Mouse (Mus musculus) liver, embryonic 11.5 days (tissue): Measurements from ENCODE around the gene Sox30. TPM values are rescaled to one million over a fixed set of nuclear protein-coding genes. Genes with fewer than 3 reads are reported as not detected.
A peak's percentile ranks its signal among the peaks of the same experiment; 100 is the strongest.

Experiments
- ATAC-seq: fragments of 200-750 bp; cut with Nextera tagmentation; replicated peaks from 2 replicates; pipeline ENCODE4 v1.8.0; 2017; ENCODE audit warnings: moderate number of reproducible peaks, mild to moderate bottlenecking, moderate TSS enrichment, moderate library complexity; ENCODE audit not compliant: low FRiP score
- DNase-seq: peaks from one replicate; pipeline ENCODE4 v3.0.0-alpha.2; 2017; ENCODE audit warnings: low spot score
- H3K27ac ChIP-seq: fragments of 300-500 bp; sonication (generic); 2 replicates; pipeline ENCODE4 v1.5.1; 2014; ENCODE audit warnings: mild to moderate bottlenecking, low read depth, low read length, control low read depth
- H3K27me3 ChIP-seq: fragments of 300-500 bp; sonication (generic); replicated peaks from 2 replicates; pipeline ENCODE4 v1.6.1; 2014; ENCODE audit warnings: low read length, mixed read lengths; ENCODE audit not compliant: control insufficient read depth, insufficient read depth
- H3K36me3 ChIP-seq: fragments of 300-500 bp; sonication (generic); 2 replicates; pipeline ENCODE4 v1.6.1; 2014; ENCODE audit warnings: mild to moderate bottlenecking, low read length, moderate library complexity, mixed read lengths; ENCODE audit not compliant: control insufficient read depth, insufficient read depth
- H3K4me1 ChIP-seq: fragments of 300-500 bp; sonication (generic); replicated peaks from 2 replicates; pipeline ENCODE4 v1.6.1; 2014; ENCODE audit warnings: low read length, mixed read lengths; ENCODE audit not compliant: control insufficient read depth, insufficient read depth
- H3K4me2 ChIP-seq: fragments of 300-500 bp; sonication (generic); 2 replicates; pipeline ENCODE4 v1.6.1; 2014; ENCODE audit warnings: mild to moderate bottlenecking, control low read depth, moderate library complexity
- H3K4me3 ChIP-seq: fragments of 300-500 bp; sonication (generic); 2 replicates; pipeline ENCODE4 v1.5.1; 2014; ENCODE audit warnings: low read depth, low read length, control low read depth
- H3K9ac ChIP-seq: fragments of 300-500 bp; sonication (generic); 2 replicates; pipeline ENCODE4 v1.6.1; 2014; ENCODE audit warnings: low read depth, low read length, control low read depth
- H3K9me3 ChIP-seq: fragments of 300-500 bp; sonication (generic); 2 replicates; pipeline ENCODE4 v1.6.1; 2016; ENCODE audit warnings: low read length, inconsistent platforms, mixed read lengths; ENCODE audit not compliant: control insufficient read depth
- WGBS: fragments of 180-500 bp; shearing (Covaris S2); extraction: QIAGEN DNeasy Blood & Tissue Kit; methylation state at CpG from one replicate; pipeline ENCODE4 v1.1.7; 2014; 5-methylcytosine and 5-hydroxymethylcytosine counted together
- polyA plus RNA-seq: library from polyadenylated mRNA; unstranded; fragments of >200 nt; fragmentation: Nextera tagmentation; extraction: Ambion mirVana; gene quantifications from 2 replicates; pipeline ENCODE4 v1.2.1, GENCODE M21; 2014

Sox30 gene
- polyA plus RNA-seq, 1 experiment from 2014 or later: 0.08 TPM

- Histone ChIP-seq H3K4me2 (no peak overlapping the region), H3K36me3 (no peaks in the 10 kb centered on the region), H3K9ac (no peak overlapping the region), H3K27ac (no peak overlapping the region), H3K4me3 (no peak overlapping the region), H3K9me3 (no peaks in the 10 kb centered on the region), H3K27me3 (no peaks in the 10 kb centered on the region), H3K4me1 (no peaks in the 10 kb centered on the region)
- no peak for ATAC-seq
- peak; percentile 29 for DNase-seq
- 73% methylated on average over 6 of the region's 6 CpGs for WGBS
Observed at GRCm38 (mm10) chr11:46027952-46028814, 48.1 kb downstream of the Sox30 start.

- WGBS: 81% methylated on average over 2 of the region's 2 CpGs
- Histone ChIP-seq H3K4me1 (no peaks in the 10 kb centered on the region), H3K36me3 (no peaks in the 10 kb centered on the region), H3K9ac (no peak overlapping the region), H3K4me3 (no peak overlapping the region), H3K9me3 (no peaks in the 10 kb centered on the region), H3K4me2 (no peak overlapping the region), H3K27ac (no peak overlapping the region), H3K27me3 (no peaks in the 10 kb centered on the region)
- DNase-seq (peak; percentile 8), ATAC-seq (no peak)
Observed at GRCm38 (mm10) chr11:46029485-46029884, 49.4 kb downstream of the Sox30 start.

- Histone ChIP-seq H3K4me1 (no peaks in the 10 kb centered on the region), H3K9ac (no peak overlapping the region), H3K4me3 (no peak overlapping the region), H3K27me3 (no peaks in the 10 kb centered on the region), H3K36me3 (no peaks in the 10 kb centered on the region), H3K9me3 (no peaks in the 10 kb centered on the region), H3K4me2 (no peak overlapping the region), H3K27ac (no peak overlapping the region)
- DNase-seq (no peak), ATAC-seq (no peak)
- 73% methylated on average over 2 of the region's 2 CpGs for WGBS
Observed at GRCm38 (mm10) chr11:46030026-46030425, 49.9 kb downstream of the Sox30 start.

GRCm38 (mm10) chr11:46031470-46031869 is 51.4 kb downstream of the Sox30 start:
- ATAC-seq (no peak), DNase-seq (no peak)
- 52% methylated on average over 3 of the region's 3 CpGs for WGBS
- no peak overlapping the region for H3K4me3 ChIP-seq
- no peak overlapping the region for H3K4me2 ChIP-seq
- H3K4me1 ChIP-seq: no peaks in the 10 kb centered on the region
- no peaks in the 10 kb centered on the region for H3K9me3 ChIP-seq
- no peak overlapping the region for H3K27ac ChIP-seq
- H3K27me3 ChIP-seq: no peaks in the 10 kb centered on the region
- no peak overlapping the region for H3K9ac ChIP-seq
- no peaks in the 10 kb centered on the region for H3K36me3 ChIP-seq

DNA sequence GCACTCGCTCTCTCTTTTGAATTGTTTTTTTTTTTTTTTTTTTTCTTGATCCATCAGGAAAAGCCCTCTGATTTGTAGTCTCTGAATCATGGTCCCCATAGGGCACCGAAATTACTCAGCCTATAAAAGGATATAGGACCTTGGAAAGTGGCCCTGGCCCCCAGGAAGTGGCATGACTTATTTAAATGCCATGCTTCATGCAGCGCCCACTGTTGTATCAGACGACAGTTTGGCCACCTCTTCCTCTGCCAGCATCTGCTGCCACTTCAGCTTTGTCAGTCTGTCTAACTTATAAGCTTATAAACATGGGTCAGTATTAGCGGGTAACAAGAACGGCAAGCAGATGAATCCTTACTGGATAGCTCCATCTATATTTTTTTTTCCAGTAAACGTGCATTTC is 52.8 kb downstream of the Sox30 start:
- Histone ChIP-seq H3K9ac (no peak overlapping the region), H3K9me3 (no peaks in the 10 kb centered on the region), H3K4me1 (no peaks in the 10 kb centered on the region), H3K4me3 (no peak overlapping the region), H3K27me3 (no peaks in the 10 kb centered on the region), H3K27ac (no peak overlapping the region), H3K36me3 (no peaks in the 10 kb centered on the region), H3K4me2 (no peak overlapping the region)
- DNase-seq: no peak
- no peak for ATAC-seq
- 79% methylated on average over 7 of the region's 7 CpGs for WGBS

DNA sequence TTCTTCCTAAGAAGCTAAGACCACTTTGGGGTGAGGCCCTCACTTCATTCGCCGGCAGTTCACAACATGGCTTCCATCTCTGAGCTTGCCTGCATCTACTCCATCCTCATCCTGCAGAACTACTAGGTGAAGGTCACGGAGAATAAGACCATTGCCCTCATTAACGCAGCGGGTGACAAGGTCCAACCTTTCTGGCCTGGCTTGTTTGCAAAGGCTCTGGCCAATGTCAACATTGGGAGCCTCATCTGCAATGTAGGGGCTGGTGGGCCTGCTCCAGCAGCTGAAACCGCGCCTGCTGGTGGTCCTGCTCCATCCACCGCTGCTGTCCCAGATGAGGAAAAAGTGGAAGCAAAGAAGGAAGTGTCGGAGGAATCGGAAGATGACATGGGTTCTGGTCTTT is 56.3 kb downstream of the Sox30 start:
- ATAC-seq: 0 out of 2 replicates have a peak, but pooled peaks have one; percentile 39
- no peak overlapping the region for H3K9ac ChIP-seq
- 83% methylated on average over 10 of the region's 10 CpGs for WGBS

DNA sequence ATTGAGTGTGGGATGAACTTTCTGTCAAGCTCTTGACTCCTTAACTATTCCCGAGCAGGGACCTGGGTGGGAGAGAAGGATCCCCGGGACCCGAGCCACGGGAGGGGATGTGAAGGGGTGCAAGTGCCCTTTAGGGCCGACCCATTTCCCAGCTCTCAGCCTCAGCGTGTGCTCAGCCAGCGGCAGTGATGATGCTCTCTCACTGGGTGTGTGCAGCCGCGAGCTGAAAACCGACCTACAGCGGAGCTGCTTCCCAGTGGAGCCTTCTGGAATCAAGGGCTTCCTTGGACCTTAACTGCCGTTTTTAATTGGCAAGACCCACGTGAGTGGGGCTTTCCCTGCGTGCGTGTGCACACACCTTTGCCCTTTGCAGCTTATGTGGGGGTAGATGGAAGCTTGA is 58.8 kb downstream of the Sox30 start:
- no peak overlapping the region for H3K4me3 ChIP-seq
- H3K27ac ChIP-seq: no peak overlapping the region
- no peaks in the 10 kb centered on the region for H3K36me3 ChIP-seq
- DNase-seq (no peak), ATAC-seq (no peak)
- no peak overlapping the region for H3K9ac ChIP-seq
- H3K4me2 ChIP-seq: peak overlapping the region; percentile 4; the same call in 1 of the 2 replicates
- H3K4me1 ChIP-seq: no peaks in the 10 kb centered on the region
- H3K9me3 ChIP-seq: no peaks in the 10 kb centered on the region
- WGBS: 72% methylated on average over 15 of the region's 15 CpGs
- no peaks in the 10 kb centered on the region for H3K27me3 ChIP-seq

More for the DNA sequence above, 56.3 kb downstream of the Sox30 start:
- no peak for DNase-seq
- Histone ChIP-seq H3K27me3 (no peaks in the 10 kb centered on the region), H3K4me3 (no peak overlapping the region), H3K9me3 (no peaks in the 10 kb centered on the region), H3K36me3 (no peaks in the 10 kb centered on the region), H3K27ac (no peak overlapping the region), H3K4me1 (no peaks in the 10 kb centered on the region), H3K4me2 (no peak overlapping the region)

- H3K27me3 ChIP-seq: no peaks in the 10 kb centered on the region
- H3K9me3 ChIP-seq: no peaks in the 10 kb centered on the region
- H3K27ac ChIP-seq: no peak overlapping the region
- H3K36me3 ChIP-seq: no peaks in the 10 kb centered on the region
- no peaks in the 10 kb centered on the region for H3K4me1 ChIP-seq
- no peak overlapping the region for H3K4me3 ChIP-seq
- 42% methylated on average over 11 of the region's 11 CpGs for WGBS
- no peak for ATAC-seq
- H3K9ac ChIP-seq: no peak overlapping the region
- peak overlapping the region; percentile 4; the same call in 1 of the 2 replicates for H3K4me2 ChIP-seq
- DNase-seq: no peak
Observed at GRCm38 (mm10) chr11:46039335-46039734, 59.2 kb downstream of the Sox30 start.
